ENCODE assay signal across 8 mouse cellular contexts in the genomic region with DNA sequence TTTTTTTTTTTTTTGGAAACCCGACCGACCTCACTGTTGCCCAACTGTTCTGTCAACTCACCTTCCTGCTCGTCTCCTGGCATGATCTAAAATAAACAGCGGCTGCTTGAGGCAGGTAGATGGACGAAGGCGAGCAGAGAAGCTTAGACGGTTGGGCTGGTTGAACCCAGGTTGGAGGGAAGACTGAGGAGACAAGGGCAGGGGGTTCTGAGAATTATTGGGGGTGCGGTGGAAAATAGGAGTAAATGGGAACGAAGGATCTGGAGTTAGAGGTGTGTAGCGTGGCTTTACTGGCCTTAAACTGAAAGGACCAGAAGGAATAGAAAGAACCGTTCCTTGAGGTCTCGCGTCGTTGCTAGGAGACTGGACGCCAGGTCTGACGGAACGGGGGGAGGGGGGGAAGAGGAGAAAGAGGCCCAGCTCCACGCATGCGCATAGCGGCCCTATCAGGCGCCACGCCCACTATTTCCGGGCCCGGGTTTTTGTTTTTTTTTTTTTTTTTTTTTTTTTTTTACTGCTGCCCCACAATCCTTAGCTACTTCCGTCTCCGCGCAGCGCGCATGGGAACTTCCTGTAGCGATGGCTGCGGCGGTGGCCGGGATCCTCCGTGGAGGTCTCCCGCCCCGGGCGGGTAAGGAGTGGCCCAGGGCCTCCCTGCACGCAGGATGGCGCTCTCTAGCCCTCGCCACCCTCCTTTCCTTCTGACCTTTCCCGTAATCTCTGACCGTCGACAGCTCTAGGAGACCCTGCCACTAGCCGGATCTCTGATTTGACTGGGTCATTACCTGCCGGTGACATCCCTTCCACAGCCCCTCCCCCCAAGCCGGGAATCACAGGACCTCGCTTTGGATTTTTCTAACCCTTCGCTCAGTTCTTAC. TPM values are rescaled to one million over a fixed set of nuclear protein-coding genes. Genes with fewer than 3 reads are reported as not detected.
DNase-seq lines count a peak whose midpoint lies in the region; ATAC-seq lines count a peak whose summit lies in the region.

A gene (minus strand): TSS at position 386 of the 878 bp plus-strand sequence.
A gene (plus strand): TSS at position 539 of the 878 bp plus-strand sequence.

- peak; percentile 96 for DNase-seq in R1 (ENCODE audit: low read depth, low spot score)
- peak; percentile 94 to 97 for DNase-seq in cerebellum, postnatal 14 days
- DNase-seq in frontal cortex, postnatal 14 days (ENCODE audit: low spot score in 2 of 2) = peak; percentile 75 to 77
- peak; percentile 86 for DNase-seq in layer of hippocampus, postnatal 14 days (ENCODE audit: low spot score in 2 of 2)
- DNase-seq in lung, postnatal 14 days = peak; percentile 94
- DNase-seq in ovary, postnatal 36 days (ENCODE audit: low spot score) = peak; percentile 89
- peak; percentile 93 for DNase-seq in thymus, postnatal 14 days

- H3K36me3 ChIP-seq in hindbrain, embryonic 13.5 days = peaks cover 21% of the 10 kb centered on the region

- peak within 1 kb of the TSS; percentile 88 for H3K27ac ChIP-seq in hindbrain, embryonic 13.5 days

- peak within 1 kb of the TSS; percentile 90 for H3K9ac ChIP-seq in hindbrain, embryonic 13.5 days

- peaks cover 23% of the 10 kb centered on the region for H3K4me1 ChIP-seq in hindbrain, embryonic 13.5 days (replicated peaks)

- under 1% methylated on average over 48 of the region's 48 CpGs for WGBS in hindbrain, embryonic 13.5 days

- no peaks in the 10 kb centered on the region for H3K27me3 ChIP-seq in hindbrain, embryonic 13.5 days

- ATAC-seq in hindbrain, embryonic 13.5 days (ENCODE audit: low FRiP score) = peak; percentile 89

- H3K9me3 ChIP-seq in hindbrain, embryonic 13.5 days = no peaks in the 10 kb centered on the region

- peak within 1 kb of the TSS; percentile 81 for H3K4me2 ChIP-seq in hindbrain, embryonic 13.5 days

- peak within 1 kb of the TSS; percentile 76 for H3K4me3 ChIP-seq in hindbrain, embryonic 13.5 days

RNA-seq across cellular contexts. Expression of the first gene that starts in this region (rescaled TPM):
- 3.2 and 5.6 TPM in 2 replicates for polyA plus RNA-seq in hindbrain, embryonic 13.5 days (2015; fragmentation: Nextera tagmentation; extraction: Ambion mirVana)
- under 1 TPM; 0.74 to 0.86 TPM for total RNA-seq in layer of hippocampus, postnatal 14 days (2021)

RNA-seq across cellular contexts. Expression of the second gene that starts in this region (rescaled TPM):
- 59.4 and 62.0 TPM in 2 replicates for polyA plus RNA-seq in hindbrain, embryonic 13.5 days (2015; fragmentation: Nextera tagmentation; extraction: Ambion mirVana)
- total RNA-seq in layer of hippocampus, postnatal 14 days (2021) = 10 to 100 TPM; 81.9 to 84.1 TPM

Comparison
In these comparisons a context has a peak if more than half of its experiments do, and no peak if none do; other contexts are left out.
1. Peak in every context shown above with its lines: DNase-seq, ATAC-seq, H3K4me3 ChIP-seq and H3K27ac ChIP-seq.